Mouse (Mus musculus) frontal cortex, adult 2 months (tissue): ENCODE data around the gene Gm9747. TPM values are rescaled to one million over a fixed set of nuclear protein-coding genes. Genes with fewer than 3 reads are reported as not detected.

Experiments used
- DNase-seq, 2 experiments: peaks; one replicate each; pipeline ENCODE4 v3.0.0; 2022; ENCODE audit warnings: low spot score in 1 of 2; ENCODE audit errors: extremely low spot score in 1 of 2
- polyA plus RNA-seq: library from polyadenylated mRNA; depleted of rRNA; stranded (reverse); fragments of >200 nt; gene quantifications from 2 replicates; pipeline ENCODE4 v1.2.3, GENCODE M21; 2012; rRNA removed

Gm9747 gene
- polyA plus RNA-seq, 1 experiment: 0.10 TPM

DNA sequence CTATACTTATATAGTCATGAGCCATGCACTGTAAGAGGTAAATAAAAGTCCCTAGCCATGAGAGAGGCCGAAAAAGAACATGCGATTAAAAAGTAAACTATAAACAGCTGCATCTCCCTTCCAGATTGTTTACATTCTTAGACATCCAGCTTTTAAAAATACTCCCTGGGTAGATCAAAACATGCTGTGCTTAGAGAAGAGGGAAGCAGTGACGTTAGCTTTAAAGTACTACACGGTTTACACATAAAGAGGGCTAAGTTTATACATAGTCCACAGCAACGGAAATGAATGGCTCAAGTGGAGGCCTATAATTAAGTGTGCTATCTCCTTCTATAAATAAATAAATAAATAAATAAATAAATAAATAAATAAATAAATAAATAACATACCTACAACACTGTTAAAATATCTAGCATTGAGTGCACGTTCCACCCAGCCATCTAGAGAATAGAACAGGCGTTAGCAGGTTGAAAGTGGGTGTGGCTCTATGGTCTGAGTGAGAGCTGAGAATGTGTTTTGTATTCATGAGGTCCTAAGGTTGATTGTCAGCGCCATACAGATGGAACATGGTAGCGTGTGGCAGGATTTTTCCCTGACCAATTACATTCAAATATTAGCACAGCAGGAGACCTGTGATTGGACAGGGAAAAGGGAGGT, 21.0 kb downstream of the Gm9747 start:
- no peak for DNase-seq

GRCm38 (mm10) chr1:82257457-82257856, 24.5 kb downstream of the Gm9747 start:
- DNase-seq: no peak

DNA sequence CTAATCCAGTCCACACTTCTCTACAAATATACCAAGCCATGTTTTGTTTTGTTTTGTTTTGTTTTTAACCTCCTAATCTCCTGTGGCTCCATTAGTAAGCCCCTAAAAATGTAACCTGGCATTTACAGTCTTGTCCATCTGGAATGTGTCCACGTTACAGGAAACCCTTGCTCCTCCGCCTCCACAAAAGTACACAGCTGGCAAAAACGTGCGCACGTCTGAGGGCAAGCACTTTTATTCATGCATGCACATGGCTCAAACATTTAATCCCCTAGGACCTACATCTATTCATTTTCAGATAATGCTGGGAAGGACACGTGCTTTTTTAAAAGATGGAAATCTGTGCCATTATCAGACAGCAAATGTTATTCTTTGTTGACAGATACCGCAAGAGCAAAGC, 25.4 kb downstream of the Gm9747 start:
- no peak for DNase-seq

- DNase-seq: no peak
Measured at GRCm38 (mm10) chr1:82260055-82260454, 27.1 kb downstream of the Gm9747 start.

DNA sequence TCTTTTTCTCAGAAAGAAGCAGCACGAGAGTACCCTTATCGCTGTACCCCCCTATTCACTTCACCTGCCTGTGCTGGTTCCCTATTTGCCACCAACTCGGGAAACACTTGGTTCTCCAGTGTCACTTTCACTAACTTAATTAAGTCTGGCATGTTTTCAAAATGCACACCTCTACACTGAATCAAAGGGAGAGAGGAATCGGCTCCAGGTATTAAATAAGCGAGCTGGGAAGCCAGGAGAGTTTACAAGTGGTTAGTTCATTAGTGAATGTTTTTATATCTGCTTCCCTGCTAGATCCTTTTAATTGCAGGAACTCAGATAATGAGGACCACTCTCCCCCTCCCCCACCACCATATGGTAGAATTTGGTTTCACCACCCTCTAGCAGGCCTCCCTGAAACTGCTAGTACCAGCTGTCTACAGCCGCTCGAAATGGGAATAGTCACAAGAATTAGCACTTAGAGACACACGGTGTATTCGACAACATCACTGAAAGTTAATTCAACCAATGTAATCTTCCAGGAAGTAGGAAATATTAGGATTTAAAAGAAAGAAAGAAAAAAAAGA, 28.2 kb downstream of the Gm9747 start:
- peak in 1 of 2 experiments; percentile 31 for DNase-seq

- DNase-seq: no peak
Measured at GRCm38 (mm10) chr1:82261638-82262037, 28.7 kb downstream of the Gm9747 start.

GRCm38 (mm10) chr1:82262331-82262730, 29.4 kb downstream of the Gm9747 start:
- DNase-seq: no peak

- no peak for DNase-seq
Measured at GRCm38 (mm10) chr1:82267547-82267946, 34.6 kb downstream of the Gm9747 start.

- no peak for DNase-seq
Measured at GRCm38 (mm10) chr1:82272231-82272630, 39.3 kb downstream of the Gm9747 start.

GRCm38 (mm10) chr1:82273529-82273928, 40.6 kb downstream of the Gm9747 start:
- no peak for DNase-seq

DNA sequence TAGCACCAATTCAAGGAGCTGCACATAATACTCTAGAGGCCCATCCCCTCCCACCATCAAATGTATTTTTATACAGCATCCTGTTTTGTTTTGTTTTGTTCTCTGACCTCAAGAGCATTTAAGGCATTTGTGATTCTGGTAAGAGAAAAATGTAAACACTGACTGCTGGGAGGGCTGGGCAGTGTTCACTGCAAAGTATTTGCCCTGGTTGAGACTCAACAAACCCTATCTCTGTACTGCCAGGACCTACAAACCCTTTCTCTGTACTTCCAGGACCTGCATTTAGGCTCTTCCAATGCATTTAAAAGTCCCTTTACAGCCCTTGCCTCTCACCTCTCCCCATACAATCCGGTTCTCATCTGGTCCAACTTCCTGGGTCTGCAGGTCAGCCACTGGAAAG, 41.4 kb downstream of the Gm9747 start:
- no peak for DNase-seq

- no peak for DNase-seq
Measured at GRCm38 (mm10) chr1:82279768-82280167, 46.9 kb downstream of the Gm9747 start.

GRCm38 (mm10) chr1:82281823-82282222, 48.9 kb downstream of the Gm9747 start:
- no peak for DNase-seq

- DNase-seq: peak; percentile 74 to 88
Measured at GRCm38 (mm10) chr1:82282992-82283611, 50.2 kb downstream of the Gm9747 start.

DNA sequence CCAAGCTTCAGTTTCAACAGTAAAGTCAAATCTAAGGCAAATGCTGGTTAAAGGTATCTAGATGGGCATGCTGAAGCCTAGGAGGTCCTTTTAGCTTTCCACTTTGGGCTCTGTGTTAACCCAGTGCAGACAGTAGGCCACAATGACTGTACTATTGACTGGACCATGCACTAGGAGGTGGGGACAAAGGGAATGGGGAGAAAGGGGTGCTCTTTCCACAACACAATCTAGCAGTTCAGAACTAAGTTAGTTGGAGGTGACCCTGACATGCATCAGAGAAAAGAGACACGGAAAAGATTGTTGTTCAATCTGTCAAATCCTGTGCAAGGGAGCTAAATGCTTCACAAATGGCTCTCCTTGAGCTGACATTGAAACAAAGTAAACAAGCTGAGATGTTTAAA, 51.0 kb downstream of the Gm9747 start:
- no peak for DNase-seq

DNA sequence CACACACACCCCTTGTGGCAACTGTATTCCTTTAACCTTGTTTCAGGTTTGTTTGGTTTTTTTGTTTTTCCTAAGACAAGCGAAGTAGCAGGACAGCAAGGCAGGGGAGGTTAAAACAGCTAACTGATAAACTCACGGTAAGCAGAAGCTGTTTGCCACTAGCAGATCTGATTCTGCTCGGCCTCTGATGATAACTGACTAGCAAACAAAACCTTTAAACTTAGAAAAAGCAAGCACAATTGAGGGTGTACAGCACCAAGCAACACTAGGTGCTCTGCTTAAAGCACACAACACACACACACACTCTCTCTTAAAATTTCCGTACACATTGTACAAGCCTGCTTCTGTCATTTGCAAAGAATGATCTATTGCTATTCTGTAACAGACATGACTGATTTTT, 51.5 kb downstream of the Gm9747 start:
- no peak for DNase-seq

Other genes with a start within 250 kb of the Gm9747 start
- 8.5 and 9.5 TPM in 2 replicates for gene Irs1, start 58.3 kb downstream of the Gm9747 start, polyA plus RNA-seq
- gene Rhbdd1, start 83.3 kb downstream of the Gm9747 start, polyA plus RNA-seq: 6.1 and 7.0 TPM in 2 replicates